Mouse (Mus musculus): ENCODE data around the gene Cdh12.

- TF ChIP-seq CTCF (IDR thresholded peaks at IDR 0.05; ENCODE audit: control insufficient read depth, insufficient read depth, insufficient read length) (no peak), MAX (IDR thresholded peaks at IDR 0.05) (no peak), MYOD1 (IDR thresholded peaks at IDR 0.05; ENCODE audit: control insufficient read depth, insufficient read length, low read depth) (no peak), CEBPB (IDR thresholded peaks at IDR 0.05; ENCODE audit: low read depth) (no peak), MYOG (IDR thresholded peaks at IDR 0.05; ENCODE audit: control insufficient read depth, extremely low read depth, insufficient read length) (no peak)
These were observed 35.7 kb upstream of the Cdh12 start for GRCm38 (mm10) chr15:20413397-20413796.

Measured in C2C12 (cell line).